In the genomic region with DNA sequence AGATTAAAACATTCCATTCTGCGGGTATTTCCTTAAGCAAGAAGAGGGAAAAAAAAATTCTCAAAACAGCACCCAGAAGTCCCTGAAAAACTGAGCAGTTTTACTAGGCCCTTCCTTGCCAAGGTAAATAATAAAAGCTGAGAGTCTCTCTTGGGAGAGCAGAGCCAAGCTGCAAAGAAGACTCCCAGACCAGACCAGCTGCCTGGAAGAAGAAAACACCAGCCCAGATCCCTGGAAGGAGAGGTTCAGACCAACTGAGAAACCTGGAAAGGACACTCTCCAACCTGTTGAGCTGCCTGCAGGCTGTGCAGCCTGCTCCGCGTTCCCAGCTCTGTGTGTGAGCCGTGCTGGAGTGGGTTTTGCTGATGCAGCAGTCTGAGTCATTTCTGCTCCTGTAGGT, we compare ENCODE assay signal across 31 mouse cellular contexts. TPM values are rescaled to one million over a fixed set of nuclear protein-coding genes. Genes with fewer than 3 reads are reported as not detected.
DNase-seq lines count a peak whose midpoint lies in the region; ATAC-seq and TF ChIP-seq lines count a peak whose summit lies in the region.
"Had no signal": no experiment of that assay in that cellular context is flagged by ENCODE, and none has a peak within 500 bp of the region (broad histone marks: within the 10 kb centered on the region; RNA-seq: fewer than 3 reads in every experiment).

No protein-coding gene starts in this region.

- H3K9ac ChIP-seq in intestine, embryonic 15.5 days = no peak overlapping the region
- H3K9ac ChIP-seq in intestine, postnatal 0 days (ENCODE audit: low read depth, low read length) = no peak overlapping the region
- no peak overlapping the region for H3K9ac ChIP-seq in lung, embryonic 16.5 days (ENCODE audit: low read length)
- H3K9ac ChIP-seq: embryonic facial prominence, embryonic 15.5 days; forebrain, embryonic 12.5 days; forebrain, postnatal 0 days; heart, embryonic 13.5 days; limb, embryonic 15.5 days; liver, embryonic 13.5 days; midbrain, embryonic 15.5 days; neural tube, embryonic 15.5 days had no signal

- H3K4me2 ChIP-seq in intestine, embryonic 15.5 days (replicated peaks) = no peak overlapping the region
- no peak overlapping the region for H3K4me2 ChIP-seq in intestine, postnatal 0 days (replicated peaks; ENCODE audit: low read depth)
- H3K4me2 ChIP-seq in lung, embryonic 16.5 days (ENCODE audit: low read depth, low read length) = no peak overlapping the region
- H3K4me2 ChIP-seq: embryonic facial prominence, embryonic 15.5 days; forebrain, embryonic 12.5 days; heart, embryonic 13.5 days; limb, embryonic 15.5 days; liver, embryonic 13.5 days; midbrain, embryonic 15.5 days; neural tube, embryonic 15.5 days had no signal

- TF ChIP-seq CTCF in intestine, postnatal 0 days (IDR thresholded peaks at IDR 0.05; ENCODE audit: low read depth) = no peak

- H3K27ac ChIP-seq in intestine, embryonic 15.5 days = peak overlapping the region; percentile 40; the same call in 1 of the 2 replicates
- no peak overlapping the region for H3K27ac ChIP-seq in intestine, postnatal 0 days (ENCODE audit: low read depth, low read length)
- peak overlapping the region; percentile 58; the same call in 1 of the 2 replicates for H3K27ac ChIP-seq in lung, embryonic 16.5 days (ENCODE audit: low read length)
- H3K27ac ChIP-seq: embryonic facial prominence, embryonic 10.5 days; embryonic facial prominence, embryonic 15.5 days; forebrain, embryonic 12.5 days; heart, embryonic 13.5 days; hindbrain, embryonic 10.5 days; layer of hippocampus, adult 2 months; limb, embryonic 15.5 days; liver, embryonic 13.5 days; macrophage; midbrain, embryonic 15.5 days; neural tube, embryonic 15.5 days had no signal

- H3K4me3 ChIP-seq in intestine, embryonic 15.5 days (replicated peaks) = no peak overlapping the region
- no peak overlapping the region for H3K4me3 ChIP-seq in intestine, postnatal 0 days (ENCODE audit: low read depth, low read length)
- H3K4me3 ChIP-seq in lung, embryonic 16.5 days (ENCODE audit: low read length) = no peak overlapping the region
- H3K4me3 ChIP-seq: embryonic facial prominence, embryonic 10.5 days; embryonic facial prominence, embryonic 15.5 days; forebrain, embryonic 12.5 days; heart, embryonic 13.5 days; hindbrain, embryonic 10.5 days; layer of hippocampus, adult 2 months; limb, embryonic 15.5 days; liver, embryonic 13.5 days; midbrain, embryonic 15.5 days; neural tube, embryonic 15.5 days had no signal

- DNase-seq in cerebellum, adult 9-10 months = peak; percentile 6
- DNase-seq in cerebellum, postnatal 36 days = no peak
- no peak for DNase-seq in lung, postnatal 36 days
- peak; percentile 0 for DNase-seq in thymus, postnatal 4 days
- DNase-seq in thymus, postnatal 0 days (ENCODE audit: low spot score) = no peak
- DNase-seq: adrenal gland, postnatal 14 days; cerebellum, adult 11-12 months; cerebellum, postnatal 14 days; forebrain, postnatal 0 days; gastrocnemius, postnatal 10 days; heart, postnatal 14 days; kidney, adult 8-10 months; kidney, postnatal 25 days; liver, embryonic 13.5 days; right cerebral cortex, postnatal 25 days; thymus, postnatal 14 days had no signal

- H3K4me1 ChIP-seq in intestine, embryonic 15.5 days (replicated peaks) = peaks cover 25% of the 10 kb centered on the region
- H3K4me1 ChIP-seq in intestine, postnatal 0 days (replicated peaks; ENCODE audit: control insufficient read depth, insufficient read depth, low read length) = no peaks in the 10 kb centered on the region
- peaks cover 12% of the 10 kb centered on the region for H3K4me1 ChIP-seq in lung, embryonic 16.5 days (replicated peaks; ENCODE audit: control insufficient read depth, insufficient read depth, low read length)
- H3K4me1 ChIP-seq: forebrain, embryonic 12.5 days; liver, embryonic 13.5 days; midbrain, embryonic 15.5 days; neural tube, embryonic 15.5 days had no signal

- H3K9me3 ChIP-seq in intestine, embryonic 15.5 days = no peaks in the 10 kb centered on the region
- no peaks in the 10 kb centered on the region for H3K9me3 ChIP-seq in intestine, postnatal 0 days (ENCODE audit: control insufficient read depth)
- H3K9me3 ChIP-seq in lung, embryonic 16.5 days (ENCODE audit: control insufficient read depth, low read length) = no peaks in the 10 kb centered on the region
- H3K9me3 ChIP-seq: embryonic facial prominence, embryonic 10.5 days; embryonic facial prominence, embryonic 15.5 days; forebrain, embryonic 12.5 days; G1E; heart, embryonic 13.5 days; hindbrain, embryonic 10.5 days; limb, embryonic 15.5 days; liver, embryonic 13.5 days; midbrain, embryonic 15.5 days; neural tube, embryonic 15.5 days had no signal

- ATAC-seq in intestine, embryonic 15.5 days = no peak
- no peak for ATAC-seq in intestine, postnatal 0 days
- no peak for ATAC-seq in lung, embryonic 16.5 days (ENCODE audit: low read depth)
- ATAC-seq: forebrain, postnatal 0 days; hindbrain, embryonic 16.5 days; midbrain, embryonic 15.5 days had no signal

- 42% methylated on average over 4 of the region's 4 CpGs for WGBS in intestine, embryonic 15.5 days
- 49% methylated on average over 4 of the region's 4 CpGs for WGBS in intestine, postnatal 0 days
- 41% methylated on average over 4 of the region's 4 CpGs for WGBS in lung, embryonic 16.5 days

- H3K27me3 ChIP-seq in intestine, embryonic 15.5 days (replicated peaks) = peaks cover 6% of the 10 kb centered on the region
- H3K27me3 ChIP-seq in intestine, postnatal 0 days (replicated peaks; ENCODE audit: control insufficient read depth, insufficient read depth, low read length) = peaks cover 6% of the 10 kb centered on the region; the same call in 1 of the 2 replicates
- H3K27me3 ChIP-seq in lung, embryonic 16.5 days (ENCODE audit: control insufficient read depth, insufficient read depth, low read depth, low read length) = peaks cover 5% of the 10 kb centered on the region; the same call in 1 of the 2 replicates

- no peaks in the 10 kb centered on the region for H3K36me3 ChIP-seq in intestine, embryonic 15.5 days
- H3K36me3 ChIP-seq in intestine, postnatal 0 days (ENCODE audit: control insufficient read depth, insufficient read depth) = no peaks in the 10 kb centered on the region
- H3K36me3 ChIP-seq in lung, embryonic 16.5 days (ENCODE audit: control insufficient read depth, insufficient read depth, low read length) = no peaks in the 10 kb centered on the region
- H3K36me3 ChIP-seq: embryonic facial prominence, embryonic 10.5 days; embryonic facial prominence, embryonic 15.5 days; forebrain, embryonic 12.5 days; G1E; heart, embryonic 13.5 days; hindbrain, embryonic 10.5 days; limb, embryonic 15.5 days; liver, embryonic 13.5 days; midbrain, embryonic 15.5 days; neural tube, embryonic 15.5 days had no signal

RNA-seq across cellular contexts. Expression of a gene that starts 7.2 kb away (rescaled TPM):
- 5.5 and 5.6 TPM in 2 replicates for polyA plus RNA-seq in intestine, embryonic 15.5 days (2015; fragmentation: Nextera tagmentation; extraction: Ambion mirVana)
- 3.2 and 3.7 TPM in 2 replicates for polyA plus RNA-seq in intestine, postnatal 0 days (2015; fragmentation: Nextera tagmentation; extraction: Ambion mirVana)
- 4.6 and 5.0 TPM in 2 replicates for polyA plus RNA-seq in lung, embryonic 16.5 days (2015; fragmentation: Nextera tagmentation; extraction: Ambion mirVana)
- 10.0 and 10.7 TPM in 2 replicates for polyA plus RNA-seq in thymus, postnatal 0 days (2015; fragmentation: Nextera tagmentation; extraction: Ambion mirVana)

RNA-seq across cellular contexts. Expression of a gene that starts 24.6 kb away (rescaled TPM):
- 584 and 619 TPM in 2 replicates for polyA plus RNA-seq in intestine, embryonic 15.5 days (2015; fragmentation: Nextera tagmentation; extraction: Ambion mirVana)
- polyA plus RNA-seq in intestine, postnatal 0 days (2015; fragmentation: Nextera tagmentation; extraction: Ambion mirVana) = 423 and 444 TPM in 2 replicates
- polyA plus RNA-seq in lung, embryonic 16.5 days (2015; fragmentation: Nextera tagmentation; extraction: Ambion mirVana) = 458 and 471 TPM in 2 replicates
- polyA plus RNA-seq in thymus, postnatal 0 days (2015; fragmentation: Nextera tagmentation; extraction: Ambion mirVana) = 747 and 765 TPM in 2 replicates

RNA-seq across cellular contexts. Expression of a gene that starts 24.7 kb away (rescaled TPM):
- 3.7 and 4.2 TPM in 2 replicates for polyA plus RNA-seq in intestine, embryonic 15.5 days (2015; fragmentation: Nextera tagmentation; extraction: Ambion mirVana)
- 1.2 and 1.3 TPM in 2 replicates for polyA plus RNA-seq in intestine, postnatal 0 days (2015; fragmentation: Nextera tagmentation; extraction: Ambion mirVana)
- polyA plus RNA-seq in lung, embryonic 16.5 days (2015; fragmentation: Nextera tagmentation; extraction: Ambion mirVana) = 4.0 and 4.7 TPM in 2 replicates
- 2.6 and 2.9 TPM in 2 replicates for polyA plus RNA-seq in thymus, postnatal 0 days (2015; fragmentation: Nextera tagmentation; extraction: Ambion mirVana)

RNA-seq across cellular contexts. Expression of a gene that starts 41.2 kb away (rescaled TPM):
- polyA plus RNA-seq in intestine, embryonic 15.5 days (2015; fragmentation: Nextera tagmentation; extraction: Ambion mirVana) = 3.0 and 3.1 TPM in 2 replicates
- polyA plus RNA-seq in intestine, postnatal 0 days (2015; fragmentation: Nextera tagmentation; extraction: Ambion mirVana) = 2.3 and 3.0 TPM in 2 replicates
- 3.0 and 3.5 TPM in 2 replicates for polyA plus RNA-seq in lung, embryonic 16.5 days (2015; fragmentation: Nextera tagmentation; extraction: Ambion mirVana)
- polyA plus RNA-seq in thymus, postnatal 0 days (2015; fragmentation: Nextera tagmentation; extraction: Ambion mirVana) = 3.9 and 4.6 TPM in 2 replicates

RNA-seq across cellular contexts. Expression of a gene that starts 52.8 kb away (rescaled TPM):
- polyA plus RNA-seq in intestine, embryonic 15.5 days (2015; fragmentation: Nextera tagmentation; extraction: Ambion mirVana) = 24.9 and 28.2 TPM in 2 replicates
- polyA plus RNA-seq in intestine, postnatal 0 days (2015; fragmentation: Nextera tagmentation; extraction: Ambion mirVana) = 9.8 and 11.1 TPM in 2 replicates
- polyA plus RNA-seq in lung, embryonic 16.5 days (2015; fragmentation: Nextera tagmentation; extraction: Ambion mirVana) = 26.3 and 27.4 TPM in 2 replicates
- polyA plus RNA-seq in thymus, postnatal 0 days (2015; fragmentation: Nextera tagmentation; extraction: Ambion mirVana) = 25.6 and 25.9 TPM in 2 replicates

Comparison
In these comparisons a context has a peak if more than half of its experiments do, and no peak if none do; other contexts are left out.
1. DNase-seq: peak in cerebellum, adult 9-10 months (single experiment) and thymus, postnatal 4 days (single experiment); none in cerebellum, postnatal 36 days (0 of 2), lung, postnatal 36 days (single experiment) and thymus, postnatal 0 days (single experiment).